Mouse (Mus musculus) heart, embryonic 13.5 days (tissue): ENCODE results near the gene Hist1h1d. TPM values are rescaled to one million over a fixed set of nuclear protein-coding genes. Genes with fewer than 3 reads are reported as not detected.
A peak's percentile ranks its signal among the peaks of the same experiment; 100 is the strongest.
"Not testable (repeated sequence)": the region's sequence is repeated elsewhere in the genome, so short reads cannot be mapped to it uniquely, and the experiment has no call there.

ENCODE experiments used
- ATAC-seq: fragments of 200-750 bp; cut with Nextera tagmentation; 2 replicates; pipeline ENCODE4 v1.8.0; 2017; ENCODE audit warnings: moderate TSS enrichment; ENCODE audit not compliant: insufficient number of reproducible peaks, low FRiP score, low TSS enrichment; ENCODE audit errors: extremely low read depth
- H3K27ac ChIP-seq: fragments of 300-500 bp; sonication (generic); replicated peaks from 2 replicates; pipeline ENCODE4 v1.5.1; 2015; ENCODE audit warnings: moderate library complexity, mild to moderate bottlenecking, inconsistent platforms
- H3K27me3 ChIP-seq: fragments of 300-500 bp; sonication (generic); replicated peaks from 2 replicates; pipeline ENCODE4 v1.6.1; 2015; ENCODE audit warnings: mild to moderate bottlenecking, inconsistent platforms
- H3K36me3 ChIP-seq: fragments of 300-500 bp; sonication (generic); 2 replicates; pipeline ENCODE4 v1.6.1; 2015; ENCODE audit warnings: mild to moderate bottlenecking, inconsistent platforms
- H3K4me1 ChIP-seq: fragments of 300-500 bp; sonication (generic); 2 replicates; pipeline ENCODE4 v1.6.1; 2015; ENCODE audit warnings: inconsistent platforms
- H3K4me2 ChIP-seq: fragments of 300-500 bp; sonication (generic); 2 replicates; pipeline ENCODE4 v1.6.1; 2015; ENCODE audit warnings: inconsistent platforms, mild to moderate bottlenecking, moderate library complexity
- H3K4me3 ChIP-seq: fragments of 300-500 bp; sonication (generic); 2 replicates; pipeline ENCODE4 v1.5.1; 2015; ENCODE audit warnings: moderate library complexity, mild to moderate bottlenecking, inconsistent platforms
- H3K9ac ChIP-seq: fragments of 300-500 bp; sonication (generic); 2 replicates; pipeline ENCODE4 v1.6.1; 2015; ENCODE audit warnings: inconsistent platforms, mild to moderate bottlenecking, moderate library complexity
- H3K9me3 ChIP-seq: fragments of 300-500 bp; sonication (generic); 2 replicates; pipeline ENCODE4 v1.6.1; 2016; ENCODE audit warnings: inconsistent platforms
- WGBS: fragments of 180-500 bp; shearing (Covaris S2); methylation state at CpG from one replicate; pipeline ENCODE4 v1.1.7; 2015; ENCODE audit warnings: mixed read lengths; 5-methylcytosine and 5-hydroxymethylcytosine counted together
- polyA plus RNA-seq: library from polyadenylated mRNA; unstranded; fragments of >200 nt; fragmentation: Nextera tagmentation; extraction: Ambion mirVana; gene quantifications from 2 replicates; pipeline ENCODE4 v1.2.1, GENCODE M21; 2015

Hist1h1d gene
- polyA plus RNA-seq, 1 experiment from 2014 or later, result 0.23 TPM

DNA sequence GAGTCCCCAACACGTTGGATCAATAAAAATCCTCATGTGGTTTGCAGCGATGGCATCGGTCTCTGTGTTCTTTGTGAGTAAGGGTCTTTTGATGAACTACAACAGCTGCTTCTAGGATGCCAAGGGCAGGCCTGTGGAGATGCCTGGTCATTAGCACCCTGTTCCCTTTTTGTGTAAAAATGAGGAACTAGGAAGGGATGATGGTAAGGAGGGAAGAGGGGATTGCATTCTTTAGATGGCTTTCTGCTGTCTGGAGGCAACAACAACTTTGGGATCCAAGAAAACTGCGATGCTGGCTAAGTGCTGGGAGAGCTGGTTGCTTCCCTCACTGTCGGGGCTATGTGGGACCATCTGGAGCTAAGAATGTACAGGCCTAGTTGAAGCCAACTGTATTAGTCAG, 14.8 kb upstream of the Hist1h1d start:
- Histone ChIP-seq H3K36me3 (no peaks in the 10 kb centered on the region), H3K4me1 (peaks cover 37% of the 10 kb centered on the region), H3K4me3 (no peak overlapping the region), H3K27ac (no peak overlapping the region), H3K4me2 (no peak overlapping the region), H3K9ac (no peak overlapping the region), H3K9me3 (no peaks in the 10 kb centered on the region), H3K27me3 (no peaks in the 10 kb centered on the region)
- ATAC-seq, result no peak
- WGBS, result 83% methylated on average over 5 of the region's 5 CpGs

- not testable (repeated sequence) for H3K4me3 ChIP-seq, H3K9ac ChIP-seq, H3K9me3 ChIP-seq, H3K27me3 ChIP-seq, ATAC-seq, H3K4me2 ChIP-seq, H3K27ac ChIP-seq, H3K36me3 ChIP-seq
- peaks cover 28% of the 10 kb centered on the region for H3K4me1 ChIP-seq
- 63% methylated on average over 1 of the region's 1 CpGs for WGBS
Measured at GRCm38 (mm10) chr13:23539821-23540220, 13.2 kb upstream of the Hist1h1d start.

DNA sequence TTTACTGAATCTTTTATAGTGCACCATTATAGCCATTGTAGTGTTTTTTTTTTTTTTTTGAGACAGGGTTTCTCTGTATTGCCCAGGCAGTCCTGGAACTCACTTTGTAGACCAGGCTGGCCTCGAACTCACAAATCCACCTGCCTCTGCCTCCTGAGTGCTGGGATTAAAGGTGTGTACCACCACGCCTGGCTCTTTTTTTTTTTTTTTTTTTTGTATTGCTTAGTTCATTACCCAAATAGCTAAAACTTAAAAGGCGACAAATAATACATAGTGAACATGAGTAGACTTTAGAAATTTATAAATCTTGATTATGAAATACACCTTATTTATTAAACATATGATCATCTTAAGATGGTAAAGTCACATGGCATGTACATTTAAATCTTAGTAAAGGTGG, 11.6 kb upstream of the Hist1h1d start:
- no peaks in the 10 kb centered on the region for H3K36me3 ChIP-seq
- H3K9ac ChIP-seq, result no peak overlapping the region
- WGBS, result 81% methylated on average over 3 of the region's 3 CpGs
- no peaks in the 10 kb centered on the region for H3K27me3 ChIP-seq
- peaks cover 18% of the 10 kb centered on the region for H3K4me1 ChIP-seq
- ATAC-seq, result no peak
- no peak overlapping the region for H3K27ac ChIP-seq
- no peak overlapping the region for H3K4me3 ChIP-seq
- no peaks in the 10 kb centered on the region for H3K9me3 ChIP-seq
- H3K4me2 ChIP-seq, result no peak overlapping the region

DNA sequence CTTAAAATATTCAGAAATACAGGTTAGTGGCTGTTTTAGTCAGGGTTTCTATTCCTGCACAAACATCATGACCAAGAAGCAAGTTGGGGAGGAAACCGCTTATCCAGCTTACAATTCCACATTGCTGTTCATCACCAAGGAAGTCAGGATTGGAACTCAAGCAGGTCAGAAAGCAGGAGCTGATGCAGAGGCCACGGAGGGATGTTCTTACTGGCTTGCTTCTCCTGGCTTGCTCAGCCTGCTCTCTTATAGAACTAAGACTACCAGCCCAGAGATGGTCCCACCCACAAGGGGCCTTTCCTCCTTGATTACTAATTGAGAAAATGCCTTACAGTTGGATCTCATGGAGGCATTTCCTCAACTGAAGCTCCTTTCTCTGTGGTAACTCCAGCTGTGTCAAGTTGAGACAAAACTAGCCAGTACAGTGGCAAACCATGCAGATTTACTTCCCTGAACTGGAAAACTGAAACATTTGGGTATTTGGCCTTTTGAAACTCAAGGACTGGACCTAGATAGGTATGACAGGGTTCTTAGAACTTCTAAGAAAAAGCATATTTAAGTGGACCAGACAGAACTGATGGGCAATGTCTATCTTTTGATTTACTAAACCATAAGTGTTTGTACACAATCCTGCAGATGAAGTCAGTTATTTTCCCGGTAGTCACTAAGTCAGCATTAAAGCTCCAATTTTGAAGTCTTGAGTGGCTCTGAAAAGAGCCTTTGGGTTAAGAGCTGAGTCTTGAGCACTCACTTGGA, 10.7 kb upstream of the Hist1h1d start:
- peak overlapping the region; percentile 83 for H3K4me2 ChIP-seq
- not testable (repeated sequence) for H3K4me1 ChIP-seq, H3K27me3 ChIP-seq, H3K9me3 ChIP-seq, H3K36me3 ChIP-seq, ATAC-seq
- peak overlapping the region; percentile 79 for H3K9ac ChIP-seq
- H3K4me3 ChIP-seq, result peak overlapping the region; percentile 58
- 10% methylated on average over 3 of the region's 3 CpGs for WGBS
- peak overlapping the region; percentile 90 for H3K27ac ChIP-seq

DNA sequence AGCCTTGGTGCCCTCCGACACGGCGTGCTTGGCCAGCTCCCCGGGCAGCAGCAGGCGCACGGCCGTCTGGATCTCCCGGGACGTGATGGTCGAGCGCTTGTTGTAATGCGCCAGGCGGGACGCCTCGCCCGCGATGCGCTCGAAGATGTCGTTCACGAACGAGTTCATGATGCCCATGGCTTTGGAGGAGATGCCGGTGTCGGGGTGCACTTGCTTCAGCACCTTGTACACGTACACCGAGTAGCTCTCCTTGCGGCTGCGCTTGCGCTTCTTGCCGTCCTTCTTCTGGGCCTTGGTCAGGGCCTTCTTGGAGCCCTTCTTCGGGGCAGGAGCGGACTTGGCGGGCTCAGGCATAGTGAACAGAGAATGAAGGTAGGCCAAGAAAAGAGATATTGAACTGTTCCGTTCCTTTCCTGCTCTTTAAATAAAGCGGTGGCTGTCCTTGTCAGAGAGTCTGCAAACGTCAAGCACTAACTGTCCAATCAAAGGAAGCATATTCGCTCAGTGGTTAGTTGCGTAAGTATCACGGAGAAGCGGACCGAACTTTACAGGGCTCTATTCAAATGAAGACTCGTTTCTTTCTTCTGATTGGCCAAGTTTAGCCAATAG, 10.0 kb upstream of the Hist1h1d start, which contains the start of gene Hist1h2bh:
Hist1h2bh (minus strand) TSS at position 394 of the 609 bp plus-strand sequence.
- H3K36me3 ChIP-seq, H3K4me1 ChIP-seq, H3K9me3 ChIP-seq, H3K27me3 ChIP-seq: not testable (repeated sequence)
- under 1% methylated on average over 38 of the region's 42 CpGs for WGBS
- Histone ChIP-seq H3K27ac (peak within 1 kb of the TSS; percentile 93), H3K9ac (peak within 1 kb of the TSS; percentile 79), H3K4me3 (peak within 1 kb of the TSS; percentile 58), H3K4me2 (peak within 1 kb of the TSS; percentile 83)
- peak; percentile 80 for ATAC-seq

DNA sequence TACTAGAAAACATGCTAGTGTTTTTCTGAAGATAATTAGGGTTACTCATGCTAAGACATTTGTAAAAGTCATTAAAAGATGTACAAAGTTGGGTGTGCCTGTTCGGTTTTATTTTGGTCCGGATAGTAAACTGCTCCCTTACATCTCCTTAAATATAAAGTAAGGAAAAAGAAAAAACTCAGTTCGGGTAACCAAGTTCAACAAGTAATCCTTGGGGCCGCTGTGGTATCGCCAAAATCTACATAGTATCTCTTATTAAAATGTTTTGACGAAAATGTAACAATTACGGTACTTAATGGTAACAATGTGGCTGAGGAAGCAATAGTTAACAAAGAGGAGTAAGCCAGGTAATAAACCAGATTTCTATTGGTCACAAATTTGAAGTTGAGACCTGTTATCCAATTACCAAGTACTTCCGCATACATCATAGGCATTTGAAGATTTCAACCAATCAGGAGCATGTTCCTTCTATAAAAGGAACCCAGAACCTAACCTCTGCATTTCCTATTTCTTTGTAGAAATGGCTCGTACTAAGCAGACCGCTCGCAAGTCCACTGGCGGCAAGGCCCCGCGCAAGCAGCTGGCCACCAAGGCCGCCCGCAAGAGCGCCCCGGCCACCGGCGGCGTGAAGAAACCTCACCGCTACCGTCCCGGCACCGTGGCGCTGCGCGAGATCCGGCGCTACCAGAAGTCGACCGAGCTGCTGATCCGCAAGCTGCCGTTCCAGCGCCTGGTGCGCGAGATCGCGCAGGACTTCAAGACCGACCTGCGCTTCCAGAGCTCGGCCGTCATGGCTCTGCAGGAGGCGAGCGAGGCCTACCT, 8.9 kb upstream of the Hist1h1d start, which contains the start of gene Hist1h3f:
Hist1h3f (plus strand) TSS at position 88 of the 822 bp plus-strand sequence.
- no peaks in the 10 kb centered on the region for H3K27me3 ChIP-seq

DNA sequence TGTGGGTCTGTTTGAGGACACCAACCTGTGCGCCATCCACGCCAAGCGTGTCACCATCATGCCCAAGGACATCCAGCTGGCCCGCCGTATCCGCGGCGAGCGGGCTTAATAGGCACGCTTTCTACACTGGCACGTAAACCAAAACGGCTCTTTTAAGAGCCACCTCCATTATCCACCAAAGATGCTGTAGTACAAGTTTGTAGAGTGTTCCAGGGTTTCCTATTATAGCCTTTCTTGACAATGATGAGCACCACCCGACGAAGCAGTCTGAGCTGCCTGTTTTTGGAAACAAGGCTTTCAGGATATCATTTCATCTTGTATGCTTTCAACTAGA, 8.3 kb upstream of the Hist1h1d start:
- ATAC-seq, result 0 out of 2 replicates have a peak, but pooled peaks have one; percentile 4
- H3K27me3 ChIP-seq, H3K4me1 ChIP-seq, H3K36me3 ChIP-seq, H3K9me3 ChIP-seq: not testable (repeated sequence)
- Histone ChIP-seq H3K4me2 (peak overlapping the region; percentile 83), H3K9ac (peak overlapping the region; percentile 82), H3K4me3 (peak overlapping the region; percentile 58), H3K27ac (peak overlapping the region; percentile 93)
- WGBS, result 0% methylated on average over 14 of the region's 14 CpGs

More for the DNA sequence above, 8.9 kb upstream of the Hist1h1d start, which contains the start of gene Hist1h3f:
- Histone ChIP-seq H3K27ac (peak within 1 kb of the TSS; percentile 93), H3K9ac (peak within 1 kb of the TSS; percentile 82), H3K36me3 (no peaks in the 10 kb centered on the region), H3K4me1 (peaks cover 8% of the 10 kb centered on the region), H3K9me3 (no peaks in the 10 kb centered on the region), H3K4me2 (peak within 1 kb of the TSS; percentile 83), H3K4me3 (peak within 1 kb of the TSS; percentile 58)
- WGBS, result under 1% methylated on average over 35 of the region's 45 CpGs
- ATAC-seq, result peak; percentile 86

- Histone ChIP-seq H3K27ac (no peak overlapping the region), H3K9me3 (no peaks in the 10 kb centered on the region), H3K36me3 (no peaks in the 10 kb centered on the region), H3K4me3 (no peak overlapping the region), H3K4me1 (peaks cover 15% of the 10 kb centered on the region), H3K9ac (no peak overlapping the region), H3K27me3 (no peaks in the 10 kb centered on the region), H3K4me2 (no peak overlapping the region)
- ATAC-seq, result no peak
- 71% methylated on average over 5 of the region's 5 CpGs for WGBS
Measured at GRCm38 (mm10) chr13:23546694-23547093, 6.4 kb upstream of the Hist1h1d start.

DNA sequence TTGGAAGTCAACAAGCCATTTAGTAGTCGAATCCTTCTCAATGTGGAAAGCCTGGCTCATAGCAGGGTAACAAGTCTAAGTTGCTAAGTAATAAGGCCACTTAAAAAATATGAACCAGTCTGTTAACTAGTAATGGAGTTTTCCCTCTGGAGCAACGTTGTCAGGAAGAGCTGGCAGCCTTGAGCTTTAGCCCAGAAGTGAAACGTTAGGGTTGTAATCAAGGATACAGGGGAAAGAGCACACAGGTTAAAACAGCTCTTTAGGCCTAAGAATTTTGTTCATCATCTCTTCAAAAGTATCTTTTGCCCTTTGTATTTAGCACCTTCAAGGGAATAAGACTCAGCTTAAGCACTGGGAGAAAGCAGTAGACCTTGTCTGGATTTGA, 2.3 kb upstream of the Hist1h1d start:
- Histone ChIP-seq H3K36me3 (no peaks in the 10 kb centered on the region), H3K9me3 (no peaks in the 10 kb centered on the region), H3K4me2 (peak overlapping the region; percentile 72), H3K9ac (peak overlapping the region; percentile 79), H3K4me1 (peaks cover 22% of the 10 kb centered on the region), H3K27me3 (no peaks in the 10 kb centered on the region), H3K4me3 (peak overlapping the region; percentile 57), H3K27ac (peak overlapping the region; percentile 92)
- ATAC-seq, result no peak
- WGBS, result 10% methylated on average over 3 of the region's 3 CpGs

DNA sequence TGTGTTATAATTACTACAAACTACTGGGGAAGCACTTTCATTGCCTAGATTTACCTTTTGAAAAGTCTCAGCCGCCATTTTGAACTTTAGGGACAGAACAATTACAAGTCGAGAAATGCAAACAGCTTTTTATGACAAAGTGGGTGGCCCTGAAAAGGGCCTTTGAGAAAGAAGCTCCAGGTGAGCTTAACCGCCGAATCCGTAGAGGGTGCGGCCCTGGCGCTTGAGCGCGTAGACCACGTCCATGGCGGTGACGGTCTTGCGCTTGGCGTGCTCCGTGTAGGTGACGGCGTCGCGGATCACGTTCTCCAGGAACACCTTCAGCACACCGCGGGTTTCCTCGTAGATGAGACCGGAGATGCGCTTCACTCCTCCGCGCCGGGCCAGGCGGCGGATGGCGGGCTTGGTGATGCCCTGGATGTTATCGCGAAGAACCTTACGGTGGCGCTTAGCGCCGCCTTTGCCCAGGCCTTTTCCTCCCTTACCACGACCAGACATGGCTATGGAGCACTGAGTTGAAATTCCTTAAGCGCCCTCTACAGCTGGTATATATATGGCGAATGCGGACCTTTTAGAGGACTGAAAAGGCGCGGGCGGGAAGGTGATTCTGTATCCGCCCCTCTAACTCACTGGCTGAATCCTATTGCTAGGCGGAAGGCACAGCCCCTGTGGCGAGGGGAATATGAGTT, 1.8 kb upstream of the Hist1h1d start, which contains the start of gene Hist1h4f:
Hist1h4f (minus strand) TSS at position 503 of the 689 bp plus-strand sequence.
- H3K36me3 ChIP-seq, H3K27me3 ChIP-seq, H3K9me3 ChIP-seq: not testable (repeated sequence)
- Histone ChIP-seq H3K4me1 (peaks cover 23% of the 10 kb centered on the region), H3K27ac (peak within 1 kb of the TSS; percentile 92), H3K4me2 (peak within 1 kb of the TSS; percentile 72), H3K4me3 (peak within 1 kb of the TSS; percentile 57), H3K9ac (peak within 1 kb of the TSS; percentile 79)
- WGBS, result under 1% methylated on average over 47 of the region's 47 CpGs
- peak; percentile 71; the same call in 1 of the 2 replicates for ATAC-seq
